7 mouse cellular contexts compared by ENCODE assay signal in the genomic region with DNA sequence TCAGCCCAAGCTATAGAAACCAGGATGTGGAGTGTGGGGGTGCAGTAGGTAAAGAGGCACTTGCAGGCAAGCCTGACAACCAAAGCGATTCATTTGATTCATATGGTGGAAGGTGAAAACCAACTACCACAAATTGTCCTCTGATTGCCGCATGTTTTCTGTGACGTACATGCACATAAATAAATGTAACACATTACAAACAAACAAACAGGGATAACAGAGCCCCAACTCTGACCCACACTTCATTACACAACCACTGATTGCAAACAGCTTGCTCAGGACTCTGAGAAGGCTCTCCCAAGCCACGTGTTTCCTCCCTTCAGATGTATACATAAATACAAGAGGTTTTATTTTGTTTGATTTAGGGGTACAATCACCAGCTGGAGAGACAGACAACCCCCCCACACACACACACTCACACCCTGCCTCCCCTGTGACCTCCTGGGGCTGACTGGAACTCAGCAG. TPM values are rescaled to one million over a fixed set of nuclear protein-coding genes. Genes with fewer than 3 reads are reported as not detected.
DNase-seq lines count a peak whose midpoint lies in the region; ATAC-seq and TF ChIP-seq lines count a peak whose summit lies in the region.

No protein-coding gene starts in this region.

- no peaks in the 10 kb centered on the region for H3K9me3 ChIP-seq in embryonic facial prominence, embryonic 12.5 days
- H3K9me3 ChIP-seq in intestine, postnatal 0 days (ENCODE audit: control insufficient read depth), result no peaks in the 10 kb centered on the region
- no peaks in the 10 kb centered on the region for H3K9me3 ChIP-seq in neural tube, embryonic 13.5 days

- TF ChIP-seq CTCF in spleen, adult 2 months (IDR thresholded peaks at IDR 0.05; ENCODE audit: extremely low read depth, insufficient read depth, insufficient read length, insufficient replicate concordance), result no peak
- TF ChIP-seq CTCF in intestine, postnatal 0 days (IDR thresholded peaks at IDR 0.05; ENCODE audit: low read depth), result no peak

- WGBS in spleen, adult 2 months, result 15% methylated on average over 4 of the region's 4 CpGs
- 35% methylated on average over 4 of the region's 4 CpGs for WGBS in embryonic facial prominence, embryonic 12.5 days
- 49% methylated on average over 4 of the region's 4 CpGs for WGBS in intestine, postnatal 0 days
- 38% methylated on average over 4 of the region's 4 CpGs for WGBS in neural tube, embryonic 13.5 days

- peaks cover 13% of the 10 kb centered on the region for H3K36me3 ChIP-seq in spleen, adult 2 months (ENCODE audit: control insufficient read depth, insufficient read depth, low read length)
- H3K36me3 ChIP-seq in embryonic facial prominence, embryonic 12.5 days, result peaks cover 31% of the 10 kb centered on the region
- peaks cover 24% of the 10 kb centered on the region; the same call in 1 of the 2 replicates for H3K36me3 ChIP-seq in intestine, postnatal 0 days (ENCODE audit: control insufficient read depth, insufficient read depth)
- H3K36me3 ChIP-seq in neural tube, embryonic 13.5 days, result peaks cover 31% of the 10 kb centered on the region

- ATAC-seq in embryonic facial prominence, embryonic 12.5 days (ENCODE audit: insufficient number of reproducible peaks, insufficient read depth, low FRiP score, low TSS enrichment), result no peak
- ATAC-seq in intestine, postnatal 0 days, result no peak
- peak; percentile 4; the same call in 1 of the 2 replicates for ATAC-seq in neural tube, embryonic 13.5 days (ENCODE audit: low read depth)

- TF ChIP-seq POLR2A in spleen, adult 2 months (IDR thresholded peaks at IDR 0.05; ENCODE audit: low read depth, low read length), result no peak

- no peak for DNase-seq in spleen, adult 2 months (ENCODE audit: low read depth in 1 of 2, low spot score in 2 of 2)
- DNase-seq in spleen, postnatal 36 days (ENCODE audit: low spot score in 2 of 2), result no peak
- DNase-seq in cerebellum, postnatal 4 days (ENCODE audit: low spot score in 2 of 2), result no peak
- no peak for DNase-seq in right cerebral cortex, postnatal 4 days

- H3K4me1 ChIP-seq in spleen, adult 2 months (ENCODE audit: control insufficient read depth, insufficient read depth, insufficient read length), result peaks cover 22% of the 10 kb centered on the region; the same call in 1 of the 2 replicates
- peaks cover 15% of the 10 kb centered on the region for H3K4me1 ChIP-seq in embryonic facial prominence, embryonic 12.5 days
- no peaks in the 10 kb centered on the region for H3K4me1 ChIP-seq in intestine, postnatal 0 days (replicated peaks; ENCODE audit: control insufficient read depth, insufficient read depth, low read length)
- H3K4me1 ChIP-seq in neural tube, embryonic 13.5 days (replicated peaks), result peaks cover 21% of the 10 kb centered on the region

- peak overlapping the region; percentile 74 for H3K4me3 ChIP-seq in spleen, adult 2 months (ENCODE audit: extremely low read depth, insufficient read depth, insufficient read length)
- H3K4me3 ChIP-seq in embryonic facial prominence, embryonic 12.5 days, result peak overlapping the region; percentile 79
- peak overlapping the region; percentile 85 for H3K4me3 ChIP-seq in intestine, postnatal 0 days (ENCODE audit: low read depth, low read length)
- H3K4me3 ChIP-seq in neural tube, embryonic 13.5 days, result peak overlapping the region; percentile 87

- H3K9ac ChIP-seq in embryonic facial prominence, embryonic 12.5 days, result peak overlapping the region; percentile 81
- H3K9ac ChIP-seq in intestine, postnatal 0 days (ENCODE audit: low read depth, low read length), result peak overlapping the region; percentile 5; the same call in 1 of the 2 replicates
- peak overlapping the region; percentile 94 for H3K9ac ChIP-seq in neural tube, embryonic 13.5 days

- peak overlapping the region; percentile 77 for H3K27ac ChIP-seq in spleen, adult 2 months (ENCODE audit: insufficient read depth, low read length)
- H3K27ac ChIP-seq in embryonic facial prominence, embryonic 12.5 days, result peak overlapping the region; percentile 90
- H3K27ac ChIP-seq in intestine, postnatal 0 days (ENCODE audit: low read depth, low read length), result no peak overlapping the region
- H3K27ac ChIP-seq in neural tube, embryonic 13.5 days (replicated peaks), result peak overlapping the region; percentile 89; the same call in 1 of the 2 replicates

- no peaks in the 10 kb centered on the region for H3K27me3 ChIP-seq in spleen, adult 2 months (ENCODE audit: control insufficient read depth, insufficient read depth, low read length)
- H3K27me3 ChIP-seq in embryonic facial prominence, embryonic 12.5 days, result no peaks in the 10 kb centered on the region
- H3K27me3 ChIP-seq in intestine, postnatal 0 days (replicated peaks; ENCODE audit: control insufficient read depth, insufficient read depth, low read length), result no peaks in the 10 kb centered on the region
- H3K27me3 ChIP-seq in neural tube, embryonic 13.5 days, result no peaks in the 10 kb centered on the region

- peak overlapping the region; percentile 67 for H3K4me2 ChIP-seq in embryonic facial prominence, embryonic 12.5 days (replicated peaks)
- H3K4me2 ChIP-seq in intestine, postnatal 0 days (replicated peaks; ENCODE audit: low read depth), result peak overlapping the region; percentile 100
- H3K4me2 ChIP-seq in neural tube, embryonic 13.5 days, result peak overlapping the region; percentile 73

RNA-seq across cellular contexts. Expression of gene Man2a2, which starts 1.2 kb away (rescaled TPM):
- polyA plus RNA-seq in spleen, adult 2 months (2012; rRNA removed), result 98.3 and 115 TPM in 2 replicates
- 31.0 and 31.6 TPM in 2 replicates for polyA plus RNA-seq in embryonic facial prominence, embryonic 12.5 days (2016; fragmentation: Nextera tagmentation; extraction: Ambion mirVana)
- 4.8 and 5.3 TPM in 2 replicates for polyA plus RNA-seq in intestine, postnatal 0 days (2015; fragmentation: Nextera tagmentation; extraction: Ambion mirVana)
- polyA plus RNA-seq in neural tube, embryonic 13.5 days (2015; fragmentation: Nextera tagmentation; extraction: Ambion mirVana), result 23.6 and 24.8 TPM in 2 replicates

RNA-seq across cellular contexts. Expression of gene Fes, which starts 17.7 kb away (rescaled TPM):
- 52.8 and 90.0 TPM in 2 replicates for polyA plus RNA-seq in spleen, adult 2 months (2012; rRNA removed)
- 11.0 and 12.2 TPM in 2 replicates for polyA plus RNA-seq in embryonic facial prominence, embryonic 12.5 days (2016; fragmentation: Nextera tagmentation; extraction: Ambion mirVana)
- polyA plus RNA-seq in intestine, postnatal 0 days (2015; fragmentation: Nextera tagmentation; extraction: Ambion mirVana), result 6.2 and 6.7 TPM in 2 replicates
- 5.8 and 6.2 TPM in 2 replicates for polyA plus RNA-seq in neural tube, embryonic 13.5 days (2015; fragmentation: Nextera tagmentation; extraction: Ambion mirVana)

RNA-seq across cellular contexts. Expression of gene Hddc3, which starts 27.1 kb away (rescaled TPM):
- polyA plus RNA-seq in spleen, adult 2 months (2012; rRNA removed), result 15.5 and 17.8 TPM in 2 replicates
- polyA plus RNA-seq in embryonic facial prominence, embryonic 12.5 days (2016; fragmentation: Nextera tagmentation; extraction: Ambion mirVana), result 23.2 and 27.4 TPM in 2 replicates
- polyA plus RNA-seq in intestine, postnatal 0 days (2015; fragmentation: Nextera tagmentation; extraction: Ambion mirVana), result 8.3 and 8.8 TPM in 2 replicates
- polyA plus RNA-seq in neural tube, embryonic 13.5 days (2015; fragmentation: Nextera tagmentation; extraction: Ambion mirVana), result 22.0 and 24.7 TPM in 2 replicates

RNA-seq across cellular contexts. Expression of gene Unc45a, which starts 29.2 kb away (rescaled TPM):
- polyA plus RNA-seq in spleen, adult 2 months (2012; rRNA removed), result 53.7 and 61.8 TPM in 2 replicates
- polyA plus RNA-seq in embryonic facial prominence, embryonic 12.5 days (2016; fragmentation: Nextera tagmentation; extraction: Ambion mirVana), result 60.3 and 61.0 TPM in 2 replicates
- 19.7 and 20.0 TPM in 2 replicates for polyA plus RNA-seq in intestine, postnatal 0 days (2015; fragmentation: Nextera tagmentation; extraction: Ambion mirVana)
- 61.3 and 61.7 TPM in 2 replicates for polyA plus RNA-seq in neural tube, embryonic 13.5 days (2015; fragmentation: Nextera tagmentation; extraction: Ambion mirVana)

RNA-seq across cellular contexts. Expression of gene Furin, which starts 35.2 kb away (rescaled TPM):
- 35.7 and 48.6 TPM in 2 replicates for polyA plus RNA-seq in spleen, adult 2 months (2012; rRNA removed)
- polyA plus RNA-seq in embryonic facial prominence, embryonic 12.5 days (2016; fragmentation: Nextera tagmentation; extraction: Ambion mirVana), result 9.7 and 10.7 TPM in 2 replicates
- 25.5 and 26.4 TPM in 2 replicates for polyA plus RNA-seq in intestine, postnatal 0 days (2015; fragmentation: Nextera tagmentation; extraction: Ambion mirVana)
- 4.3 and 4.7 TPM in 2 replicates for polyA plus RNA-seq in neural tube, embryonic 13.5 days (2015; fragmentation: Nextera tagmentation; extraction: Ambion mirVana)

Comparison
In these comparisons a context has a peak if more than half of its experiments do, and no peak if none do; other contexts are left out.
1. H3K9ac ChIP-seq: peak in every context shown above with its lines; median percentile 94 in neural tube, embryonic 13.5 days; 81 in embryonic facial prominence, embryonic 12.5 days; 5 in intestine, postnatal 0 days.